Mouse (Mus musculus): ENCODE measurements around the gene Osm. TPM values are rescaled to one million over a fixed set of nuclear protein-coding genes. Genes with fewer than 3 reads are reported as not detected.

Gene Osm
- polyA plus RNA-seq, 1 experiment from 2014 or later: 1.3 TPM

GRCm38 (mm10) chr11:4192757-4193156, 43.5 kb upstream of the Osm start:
- 73% methylated on average over 3 of the region's 3 CpGs for WGBS (ENCODE audit: insufficient replicate concordance)
- ATAC-seq: no peak
- TF ChIP-seq EP300 (IDR thresholded peaks at IDR 0.05; ENCODE audit: low read depth) (no peak), CTCF (IDR thresholded peaks at IDR 0.05; ENCODE audit: low read depth) (no peak)

GRCm38 (mm10) chr11:4193420-4193819, 42.8 kb upstream of the Osm start:
- H3K4me1 ChIP-seq (ENCODE audit: insufficient read depth): peaks cover 20% of the 10 kb centered on the region
- H3K9ac ChIP-seq (replicated peaks): no peak overlapping the region
- DNase-seq (no peak), ATAC-seq (no peak)
- H3K36me3 ChIP-seq (replicated peaks; ENCODE audit: insufficient read depth, low read length): 0 out of 2 replicates have a peak, but pooled peaks cover 2% of the 10 kb centered on the region
- TF ChIP-seq EP300 (IDR thresholded peaks at IDR 0.05; ENCODE audit: low read depth) (no peak), CTCF (IDR thresholded peaks at IDR 0.05; ENCODE audit: low read depth) (no peak)
- H3K4me2 ChIP-seq (ENCODE audit: low read depth, low read length): no peak overlapping the region
- no peak overlapping the region for H3K4me3 ChIP-seq (ENCODE audit: low read depth, low read length)
- no peak overlapping the region for H3K27ac ChIP-seq (ENCODE audit: low read depth)
- H3K27me3 ChIP-seq (ENCODE audit: insufficient read depth, low read length): no peaks in the 10 kb centered on the region
- no peaks in the 10 kb centered on the region for H3K9me3 ChIP-seq (ENCODE audit: low read length)

More at GRCm38 (mm10) chr11:4192757-4193156, 43.5 kb upstream of the Osm start:
- Histone ChIP-seq H3K4me2 (ENCODE audit: low read depth, low read length) (no peak overlapping the region), H3K36me3 (replicated peaks; ENCODE audit: insufficient read depth, low read length) (0 out of 2 replicates have a peak, but pooled peaks cover 2% of the 10 kb centered on the region), H3K4me3 (ENCODE audit: low read depth, low read length) (no peak overlapping the region), H3K27me3 (ENCODE audit: insufficient read depth, low read length) (no peaks in the 10 kb centered on the region), H3K4me1 (ENCODE audit: insufficient read depth) (peaks cover 26% of the 10 kb centered on the region), H3K9ac (replicated peaks) (no peak overlapping the region), H3K27ac (ENCODE audit: low read depth) (no peak overlapping the region), H3K9me3 (ENCODE audit: low read length) (no peaks in the 10 kb centered on the region)
- no peak for DNase-seq

- Histone ChIP-seq H3K9ac (replicated peaks) (no peak overlapping the region), H3K27ac (ENCODE audit: low read depth) (no peak overlapping the region), H3K36me3 (replicated peaks; ENCODE audit: insufficient read depth, low read length) (0 out of 2 replicates have a peak, but pooled peaks cover 2% of the 10 kb centered on the region), H3K9me3 (ENCODE audit: low read length) (no peaks in the 10 kb centered on the region), H3K4me1 (ENCODE audit: insufficient read depth) (peaks cover 7% of the 10 kb centered on the region), H3K27me3 (ENCODE audit: insufficient read depth, low read length) (no peaks in the 10 kb centered on the region), H3K4me2 (ENCODE audit: low read depth, low read length) (no peak overlapping the region), H3K4me3 (ENCODE audit: low read depth, low read length) (no peak overlapping the region)
- TF ChIP-seq CTCF (IDR thresholded peaks at IDR 0.05; ENCODE audit: low read depth) (no peak), EP300 (IDR thresholded peaks at IDR 0.05; ENCODE audit: low read depth) (no peak)
- WGBS (ENCODE audit: insufficient replicate concordance): 39% methylated on average over 3 of the region's 3 CpGs
- DNase-seq (no peak), ATAC-seq (peak; percentile 64)
These were observed 40.6 kb upstream of the Osm start for GRCm38 (mm10) chr11:4195597-4196031.

GRCm38 (mm10) chr11:4196636-4197035, 39.6 kb upstream of the Osm start:
- H3K36me3 ChIP-seq (replicated peaks; ENCODE audit: insufficient read depth, low read length): 0 out of 2 replicates have a peak, but pooled peaks cover 2% of the 10 kb centered on the region
- no peaks in the 10 kb centered on the region for H3K27me3 ChIP-seq (ENCODE audit: insufficient read depth, low read length)
- peaks cover 5% of the 10 kb centered on the region for H3K4me1 ChIP-seq (ENCODE audit: insufficient read depth)
- 81% methylated on average over 8 of the region's 8 CpGs for WGBS (ENCODE audit: insufficient replicate concordance)
- ATAC-seq (no peak), DNase-seq (no peak)
- no peak for TF ChIP-seq EP300 (IDR thresholded peaks at IDR 0.05; ENCODE audit: low read depth)
- no peak overlapping the region for H3K9ac ChIP-seq (replicated peaks)
- H3K4me3 ChIP-seq (ENCODE audit: low read depth, low read length): no peak overlapping the region
- no peak overlapping the region for H3K27ac ChIP-seq (ENCODE audit: low read depth)
- no peaks in the 10 kb centered on the region for H3K9me3 ChIP-seq (ENCODE audit: low read length)
- no peak overlapping the region for H3K4me2 ChIP-seq (ENCODE audit: low read depth, low read length)

GRCm38 (mm10) chr11:4197691-4198090, 38.5 kb upstream of the Osm start:
- Histone ChIP-seq H3K27ac (ENCODE audit: low read depth) (no peak overlapping the region), H3K4me3 (ENCODE audit: low read depth, low read length) (no peak overlapping the region), H3K36me3 (replicated peaks; ENCODE audit: insufficient read depth, low read length) (0 out of 2 replicates have a peak, but pooled peaks cover 2% of the 10 kb centered on the region), H3K9ac (replicated peaks) (no peak overlapping the region), H3K4me1 (ENCODE audit: insufficient read depth) (peaks cover 5% of the 10 kb centered on the region), H3K4me2 (ENCODE audit: low read depth, low read length) (no peak overlapping the region), H3K9me3 (ENCODE audit: low read length) (no peaks in the 10 kb centered on the region), H3K27me3 (ENCODE audit: insufficient read depth, low read length) (no peaks in the 10 kb centered on the region)
- WGBS (ENCODE audit: insufficient replicate concordance): 67% methylated on average over 1 of the region's 1 CpGs
- TF ChIP-seq CTCF (IDR thresholded peaks at IDR 0.05; ENCODE audit: low read depth) (no peak), EP300 (IDR thresholded peaks at IDR 0.05; ENCODE audit: low read depth) (no peak)
- DNase-seq (no peak), ATAC-seq (no peak)

GRCm38 (mm10) chr11:4201981-4202700, 34.1 kb upstream of the Osm start:
- Histone ChIP-seq H3K4me1 (ENCODE audit: insufficient read depth) (peaks cover 6% of the 10 kb centered on the region; the same call in 1 of the 2 replicates), H3K36me3 (replicated peaks; ENCODE audit: insufficient read depth, low read length) (no peaks in the 10 kb centered on the region; the same call in 1 of the 2 replicates), H3K4me2 (ENCODE audit: low read depth, low read length) (no peak overlapping the region), H3K9ac (replicated peaks) (no peak overlapping the region), H3K27ac (ENCODE audit: low read depth) (0 out of 2 replicates have a peak overlapping the region, but pooled peaks have one; percentile 55), H3K27me3 (ENCODE audit: insufficient read depth, low read length) (no peaks in the 10 kb centered on the region), H3K4me3 (ENCODE audit: low read depth, low read length) (no peak overlapping the region), H3K9me3 (ENCODE audit: low read length) (no peaks in the 10 kb centered on the region)
- no peak for DNase-seq
- WGBS (ENCODE audit: insufficient replicate concordance): 76% methylated on average over 11 of the region's 11 CpGs
- no peak for ATAC-seq
- TF ChIP-seq CTCF (IDR thresholded peaks at IDR 0.05; ENCODE audit: low read depth): 0 out of 2 replicates have a peak, but pooled peaks have one; percentile 3
- TF ChIP-seq EP300 (IDR thresholded peaks at IDR 0.05; ENCODE audit: low read depth): no peak
